Mouse (Mus musculus) liver, embryonic 12.5 days (tissue): ENCODE measurements around the gene Rapgef4. TPM values are rescaled to one million over a fixed set of nuclear protein-coding genes. Genes with fewer than 3 reads are reported as not detected.
"Not testable (repeated sequence)": the region's sequence is repeated elsewhere in the genome, so short reads cannot be mapped to it uniquely, and the experiment has no call there.

Experiments
- ATAC-seq: fragments of 200-750 bp; cut with Nextera tagmentation; 2 replicates; pipeline ENCODE4 v1.8.0; 2017; ENCODE audit warnings: moderate number of reproducible peaks, mild to moderate bottlenecking, moderate library complexity
- H3K27ac ChIP-seq: fragments of 300-500 bp; sonication (generic); 2 replicates; pipeline ENCODE4 v1.5.1; 2016; ENCODE audit warnings: mild to moderate bottlenecking
- H3K27me3 ChIP-seq: fragments of 300-500 bp; sonication (generic); replicated peaks from 2 replicates; pipeline ENCODE4 v1.6.1; 2016; ENCODE audit warnings: mild to moderate bottlenecking, moderate library complexity
- H3K36me3 ChIP-seq: fragments of 300-500 bp; sonication (generic); 2 replicates; pipeline ENCODE4 v1.6.1; 2016; ENCODE audit warnings: mild to moderate bottlenecking, moderate library complexity
- H3K4me1 ChIP-seq: fragments of 300-500 bp; sonication (generic); 2 replicates; pipeline ENCODE4 v1.6.1; 2016
- H3K4me2 ChIP-seq: fragments of 300-500 bp; sonication (generic); 2 replicates; pipeline ENCODE4 v1.6.1; 2016; ENCODE audit warnings: mild to moderate bottlenecking, moderate library complexity
- H3K4me3 ChIP-seq: fragments of 300-500 bp; sonication (generic); 2 replicates; pipeline ENCODE4 v1.5.1; 2016; ENCODE audit warnings: mild to moderate bottlenecking, moderate library complexity
- H3K9ac ChIP-seq: fragments of 300-500 bp; sonication (generic); 2 replicates; pipeline ENCODE4 v1.6.1; 2016; ENCODE audit warnings: mild to moderate bottlenecking, moderate library complexity
- H3K9me3 ChIP-seq: fragments of 300-500 bp; sonication (generic); replicated peaks from 2 replicates; pipeline ENCODE4 v1.6.1; 2016; ENCODE audit warnings: mild to moderate bottlenecking, moderate library complexity
- WGBS: fragments of 180-500 bp; shearing (Covaris S2); methylation state at CpG from one replicate; pipeline ENCODE4 v1.1.7; 2016; ENCODE audit not compliant: insufficient replicate concordance; 5-methylcytosine and 5-hydroxymethylcytosine counted together
- polyA plus RNA-seq: library from polyadenylated mRNA; unstranded; fragments of >200 nt; fragmentation: Nextera tagmentation; extraction: Ambion mirVana; gene quantifications from 2 replicates; pipeline ENCODE4 v1.2.1, GENCODE M21; 2016

The Rapgef4 gene
- polyA plus RNA-seq, 1 experiment from 2014 or later = 3.6 TPM

GRCm38 (mm10) chr2:72136486-72137264, 155.6 kb downstream of the Rapgef4 start:
- WGBS = 60% methylated on average over 9 of the region's 9 CpGs
- ATAC-seq = no peak

GRCm38 (mm10) chr2:72139863-72140845, 159.1 kb downstream of the Rapgef4 start:
- 0 out of 2 replicates have a peak, but pooled peaks cover 4% of the 10 kb centered on the region for H3K27me3 ChIP-seq
- no peaks in the 10 kb centered on the region for H3K4me1 ChIP-seq
- H3K4me3 ChIP-seq = no peak overlapping the region
- no peak overlapping the region for H3K9ac ChIP-seq
- 78% methylated on average over 14 of the region's 14 CpGs for WGBS
- no peak for ATAC-seq
- no peaks in the 10 kb centered on the region for H3K9me3 ChIP-seq
- no peak overlapping the region for H3K27ac ChIP-seq
- no peaks in the 10 kb centered on the region for H3K36me3 ChIP-seq
- no peak overlapping the region for H3K4me2 ChIP-seq

More at GRCm38 (mm10) chr2:72136486-72137264, 155.6 kb downstream of the Rapgef4 start:
- H3K4me1 ChIP-seq = no peaks in the 10 kb centered on the region
- H3K9me3 ChIP-seq = no peaks in the 10 kb centered on the region
- H3K4me3 ChIP-seq = no peak overlapping the region
- H3K27me3 ChIP-seq = no peaks in the 10 kb centered on the region
- H3K27ac ChIP-seq = no peak overlapping the region
- H3K9ac ChIP-seq = no peak overlapping the region
- H3K4me2 ChIP-seq = no peak overlapping the region
- no peaks in the 10 kb centered on the region for H3K36me3 ChIP-seq

- Histone ChIP-seq H3K9ac (no peak overlapping the region), H3K4me2 (no peak overlapping the region), H3K27me3 (0 out of 2 replicates have a peak, but pooled peaks cover 4% of the 10 kb centered on the region), H3K36me3 (no peaks in the 10 kb centered on the region), H3K4me1 (no peaks in the 10 kb centered on the region), H3K4me3 (no peak overlapping the region), H3K27ac (no peak overlapping the region), H3K9me3 (no peaks in the 10 kb centered on the region)
- ATAC-seq = no peak
- 74% methylated on average over 8 of the region's 8 CpGs for WGBS
These were observed 160.1 kb downstream of the Rapgef4 start for GRCm38 (mm10) chr2:72141091-72141490.

GRCm38 (mm10) chr2:72141732-72142131, 160.7 kb downstream of the Rapgef4 start:
- H3K9me3 ChIP-seq, ATAC-seq: not testable (repeated sequence)
- WGBS = 73% methylated on average over 4 of the region's 4 CpGs

GRCm38 (mm10) chr2:72143413-72143812, 162.4 kb downstream of the Rapgef4 start:
- Histone ChIP-seq H3K36me3 (no peaks in the 10 kb centered on the region), H3K27ac (no peak overlapping the region), H3K27me3 (0 out of 2 replicates have a peak, but pooled peaks cover 4% of the 10 kb centered on the region), H3K9ac (no peak overlapping the region), H3K4me3 (no peak overlapping the region), H3K4me2 (no peak overlapping the region), H3K9me3 (no peaks in the 10 kb centered on the region), H3K4me1 (no peaks in the 10 kb centered on the region)
- WGBS = 80% methylated on average over 9 of the region's 9 CpGs
- no peak for ATAC-seq

More at GRCm38 (mm10) chr2:72141732-72142131, 160.7 kb downstream of the Rapgef4 start:
- not testable (repeated sequence) for H3K36me3 ChIP-seq, H3K4me3 ChIP-seq, H3K27me3 ChIP-seq, H3K4me1 ChIP-seq, H3K27ac ChIP-seq, H3K4me2 ChIP-seq, H3K9ac ChIP-seq

- Histone ChIP-seq H3K9ac (no peak overlapping the region), H3K4me3 (no peak overlapping the region), H3K27ac (no peak overlapping the region), H3K36me3 (no peaks in the 10 kb centered on the region), H3K4me1 (0 out of 2 replicates have a peak, but pooled peaks cover 4% of the 10 kb centered on the region), H3K27me3 (0 out of 2 replicates have a peak, but pooled peaks cover 4% of the 10 kb centered on the region), H3K4me2 (no peak overlapping the region), H3K9me3 (no peaks in the 10 kb centered on the region)
- no peak for ATAC-seq
- WGBS = 52% methylated on average over 7 of the region's 7 CpGs
These were observed 163.6 kb downstream of the Rapgef4 start for GRCm38 (mm10) chr2:72144576-72145200.

GRCm38 (mm10) chr2:72145281-72145875, 164.3 kb downstream of the Rapgef4 start:
- 0 out of 2 replicates have a peak, but pooled peaks cover 4% of the 10 kb centered on the region for H3K4me1 ChIP-seq
- H3K4me3 ChIP-seq = no peak overlapping the region
- WGBS = 64% methylated on average over 11 of the region's 11 CpGs
- no peak overlapping the region for H3K27ac ChIP-seq
- no peak overlapping the region for H3K4me2 ChIP-seq
- no peak overlapping the region for H3K9ac ChIP-seq
- H3K27me3 ChIP-seq = 0 out of 2 replicates have a peak, but pooled peaks cover 4% of the 10 kb centered on the region
- H3K36me3 ChIP-seq = no peaks in the 10 kb centered on the region
- ATAC-seq = no peak
- H3K9me3 ChIP-seq = no peaks in the 10 kb centered on the region

- Histone ChIP-seq H3K4me2 (no peak overlapping the region), H3K27ac (no peak overlapping the region), H3K27me3 (0 out of 2 replicates have a peak, but pooled peaks cover 4% of the 10 kb centered on the region), H3K9ac (no peak overlapping the region), H3K4me1 (0 out of 2 replicates have a peak, but pooled peaks cover 4% of the 10 kb centered on the region), H3K4me3 (no peak overlapping the region), H3K36me3 (no peaks in the 10 kb centered on the region), H3K9me3 (no peaks in the 10 kb centered on the region)
- 23% methylated on average over 10 of the region's 10 CpGs for WGBS
- no peak for ATAC-seq
These were observed 165.0 kb downstream of the Rapgef4 start for GRCm38 (mm10) chr2:72146061-72146460.

- no peaks in the 10 kb centered on the region for H3K36me3 ChIP-seq
- H3K27me3 ChIP-seq = 0 out of 2 replicates have a peak, but pooled peaks cover 4% of the 10 kb centered on the region
- no peak for ATAC-seq
- no peak overlapping the region for H3K4me3 ChIP-seq
- no peaks in the 10 kb centered on the region for H3K9me3 ChIP-seq
- H3K4me2 ChIP-seq = no peak overlapping the region
- H3K9ac ChIP-seq = no peak overlapping the region
- WGBS = 78% methylated on average over 7 of the region's 7 CpGs
- H3K27ac ChIP-seq = no peak overlapping the region
- peaks cover 12% of the 10 kb centered on the region; the same call in 1 of the 2 replicates for H3K4me1 ChIP-seq
These were observed 166.2 kb downstream of the Rapgef4 start for GRCm38 (mm10) chr2:72147246-72147645.

- H3K27me3 ChIP-seq = 0 out of 2 replicates have a peak, but pooled peaks cover 4% of the 10 kb centered on the region
- H3K4me2 ChIP-seq = no peak overlapping the region
- H3K9me3 ChIP-seq = no peaks in the 10 kb centered on the region
- H3K36me3 ChIP-seq = no peaks in the 10 kb centered on the region
- no peak overlapping the region for H3K27ac ChIP-seq
- WGBS = 59% methylated on average over 6 of the region's 6 CpGs
- no peak overlapping the region for H3K4me3 ChIP-seq
- peaks cover 14% of the 10 kb centered on the region for H3K4me1 ChIP-seq
- H3K9ac ChIP-seq = no peak overlapping the region
- ATAC-seq = no peak
These were observed 166.7 kb downstream of the Rapgef4 start for GRCm38 (mm10) chr2:72147695-72148094.

- H3K4me1 ChIP-seq = peaks cover 17% of the 10 kb centered on the region
- H3K4me2 ChIP-seq = no peak overlapping the region
- 24% methylated on average over 4 of the region's 4 CpGs for WGBS
These were observed 167.6 kb downstream of the Rapgef4 start for GRCm38 (mm10) chr2:72148647-72149046.

More at GRCm38 (mm10) chr2:72148647-72149046, 167.6 kb downstream of the Rapgef4 start:
- no peaks in the 10 kb centered on the region for H3K9me3 ChIP-seq
- no peak overlapping the region for H3K4me3 ChIP-seq
- no peak for ATAC-seq
- 0 out of 2 replicates have a peak, but pooled peaks cover 4% of the 10 kb centered on the region for H3K27me3 ChIP-seq
- no peaks in the 10 kb centered on the region for H3K36me3 ChIP-seq
- H3K27ac ChIP-seq = no peak overlapping the region
- H3K9ac ChIP-seq = no peak overlapping the region
